Mouse (Mus musculus) olfactory bulb, adult 2 months (tissue): ENCODE data around the gene Abca14. TPM values are rescaled to one million over a fixed set of nuclear protein-coding genes. Genes with fewer than 3 reads are reported as not detected.

Experiments
- H3K27ac ChIP-seq: fragments of 200-500 bp; 2 replicates; pipeline ENCODE4 v1.5.1; 2012; ENCODE audit warnings: low read depth, low read length; ENCODE audit not compliant: insufficient read depth
- H3K4me1 ChIP-seq: fragments of 200-500 bp; 2 replicates; pipeline ENCODE4 v1.6.1; 2012; ENCODE audit warnings: low read length; ENCODE audit not compliant: control insufficient read depth, insufficient read depth
- H3K4me3 ChIP-seq: fragments of 200-500 bp; 2 replicates; pipeline ENCODE4 v1.5.1; 2012; ENCODE audit warnings: mild to moderate bottlenecking, low read depth, low read length, moderate library complexity; ENCODE audit not compliant: insufficient read depth
- CTCF ChIP-seq: fragments of 200-500 bp; IDR thresholded peaks from 2 replicates; pipeline ENCODE4 v1.5.1; 2012; ENCODE audit warnings: low read depth, mild to moderate bottlenecking, low read length, moderate library complexity; ENCODE audit not compliant: insufficient read depth
- POLR2A ChIP-seq: fragments of 200-500 bp; IDR thresholded peaks from 2 replicates; pipeline ENCODE4 v1.6.1; 2012; ENCODE audit warnings: mild to moderate bottlenecking, low read depth, low read length, moderate library complexity; ENCODE audit not compliant: insufficient read depth
- WGBS: fragments of 180-500 bp; shearing (Covaris S2); methylation state at CpG from one replicate; pipeline ENCODE4 v1.1.7; 2018; 5-methylcytosine and 5-hydroxymethylcytosine counted together
- polyA plus RNA-seq: library from polyadenylated mRNA; stranded (reverse); fragments of >200 nt; gene quantifications from 2 replicates; pipeline ENCODE4 v1.2.4, GENCODE M21; 2012; ENCODE audit warnings: low replicate concordance; ENCODE audit not compliant: missing spikeins, insufficient read depth, insufficient read length

Gene Abca14
- polyA plus RNA-seq: not detected in 2 replicates

GRCm38 (mm10) chr7:120203789-120204188 lies at the start of gene Abca14:
Gene Abca14, plus strand, starts transcription at chr7:120203961.
- WGBS: 3% methylated on average over 26 of the region's 26 CpGs
- Histone ChIP-seq H3K4me1 (peaks cover 13% of the 10 kb centered on the region), H3K27ac (no peak within 1 kb of the TSS), H3K4me3 (no peak within 1 kb of the TSS)
- TF ChIP-seq POLR2A (no peak), CTCF (peak; percentile 98)

GRCm38 (mm10) chr7:120156841-120157409 lies 46.8 kb upstream of the Abca14 start:
- 39% methylated on average over 2 of the region's 2 CpGs for WGBS
- H3K4me3 ChIP-seq: no peak overlapping the region
- TF ChIP-seq POLR2A (no peak), CTCF (no peak)
- H3K4me1 ChIP-seq: no peaks in the 10 kb centered on the region
- H3K27ac ChIP-seq: no peak overlapping the region

- WGBS: 31% methylated on average over 5 of the region's 5 CpGs
- Histone ChIP-seq H3K4me1 (no peaks in the 10 kb centered on the region), H3K4me3 (no peak overlapping the region), H3K27ac (no peak overlapping the region)
- no peak for TF ChIP-seq POLR2A
- no peak for TF ChIP-seq CTCF
Observed at GRCm38 (mm10) chr7:120157575-120158061, 46.1 kb upstream of the Abca14 start.

- no peak for TF ChIP-seq CTCF
- TF ChIP-seq POLR2A: no peak
- H3K4me3 ChIP-seq: no peak overlapping the region
- H3K27ac ChIP-seq: no peak overlapping the region
- H3K4me1 ChIP-seq: no peaks in the 10 kb centered on the region
- WGBS: 33% methylated on average over 4 of the region's 4 CpGs
Observed at GRCm38 (mm10) chr7:120158121-120158613, 45.6 kb upstream of the Abca14 start.

GRCm38 (mm10) chr7:120163581-120164251 lies 40.0 kb upstream of the Abca14 start:
- TF ChIP-seq POLR2A (no peak), CTCF (no peak)
- Histone ChIP-seq H3K4me1 (no peaks in the 10 kb centered on the region), H3K27ac (no peak overlapping the region), H3K4me3 (no peak overlapping the region)
- WGBS: 93% methylated on average over 11 of the region's 11 CpGs

GRCm38 (mm10) chr7:120172188-120172700 lies 31.5 kb upstream of the Abca14 start:
- no peak for TF ChIP-seq CTCF
- no peak for TF ChIP-seq POLR2A
- Histone ChIP-seq H3K4me3 (no peak overlapping the region), H3K27ac (no peak overlapping the region), H3K4me1 (no peaks in the 10 kb centered on the region)
- 100% methylated on average over 1 of the region's 1 CpGs for WGBS

GRCm38 (mm10) chr7:120173603-120174244 lies 30.0 kb upstream of the Abca14 start, which contains the start of gene Anks4b:
Gene Anks4b, plus strand, starts transcription at chr7:120173858.
- Histone ChIP-seq H3K4me1 (no peaks in the 10 kb centered on the region), H3K4me3 (no peak within 1 kb of the TSS), H3K27ac (no peak within 1 kb of the TSS)
- 90% methylated on average over 10 of the region's 10 CpGs for WGBS
- TF ChIP-seq POLR2A: no peak
- no peak for TF ChIP-seq CTCF

GRCm38 (mm10) chr7:120174723-120175504 lies 28.8 kb upstream of the Abca14 start:
- Histone ChIP-seq H3K4me3 (no peak overlapping the region), H3K4me1 (no peaks in the 10 kb centered on the region), H3K27ac (no peak overlapping the region)
- TF ChIP-seq POLR2A: no peak
- no peak for TF ChIP-seq CTCF
- WGBS: 87% methylated on average over 11 of the region's 11 CpGs

GRCm38 (mm10) chr7:120177611-120178010 lies 26.1 kb upstream of the Abca14 start:
- TF ChIP-seq CTCF: no peak
- TF ChIP-seq POLR2A: no peak
- H3K4me1 ChIP-seq: no peaks in the 10 kb centered on the region
- WGBS: 84% methylated on average over 3 of the region's 3 CpGs
- H3K4me3 ChIP-seq: no peak overlapping the region
- no peak overlapping the region for H3K27ac ChIP-seq
